Mouse (Mus musculus) olfactory bulb, adult 2 months (tissue): Measurements from ENCODE around the gene Gm49380. TPM values are rescaled to one million over a fixed set of nuclear protein-coding genes. Genes with fewer than 3 reads are reported as not detected.

Experiments used
- H3K27ac ChIP-seq: fragments of 200-500 bp; 2 replicates; pipeline ENCODE4 v1.5.1; 2012; ENCODE audit warnings: low read depth, low read length; ENCODE audit not compliant: insufficient read depth
- H3K4me1 ChIP-seq: fragments of 200-500 bp; 2 replicates; pipeline ENCODE4 v1.6.1; 2012; ENCODE audit warnings: low read length; ENCODE audit not compliant: control insufficient read depth, insufficient read depth
- H3K4me3 ChIP-seq: fragments of 200-500 bp; 2 replicates; pipeline ENCODE4 v1.5.1; 2012; ENCODE audit warnings: mild to moderate bottlenecking, low read depth, low read length, moderate library complexity; ENCODE audit not compliant: insufficient read depth
- CTCF ChIP-seq: fragments of 200-500 bp; IDR thresholded peaks from 2 replicates; pipeline ENCODE4 v1.5.1; 2012; ENCODE audit warnings: low read depth, mild to moderate bottlenecking, low read length, moderate library complexity; ENCODE audit not compliant: insufficient read depth
- POLR2A ChIP-seq: fragments of 200-500 bp; IDR thresholded peaks from 2 replicates; pipeline ENCODE4 v1.6.1; 2012; ENCODE audit warnings: mild to moderate bottlenecking, low read depth, low read length, moderate library complexity; ENCODE audit not compliant: insufficient read depth
- WGBS: fragments of 180-500 bp; shearing (Covaris S2); methylation state at CpG from one replicate; pipeline ENCODE4 v1.1.7; 2018; 5-methylcytosine and 5-hydroxymethylcytosine counted together
- polyA plus RNA-seq: library from polyadenylated mRNA; stranded (reverse); fragments of >200 nt; gene quantifications from 2 replicates; pipeline ENCODE4 v1.2.4, GENCODE M21; 2012; ENCODE audit warnings: low replicate concordance; ENCODE audit not compliant: missing spikeins, insufficient read depth, insufficient read length

Gene Gm49380
- polyA plus RNA-seq, 1 experiment: not detected

DNA sequence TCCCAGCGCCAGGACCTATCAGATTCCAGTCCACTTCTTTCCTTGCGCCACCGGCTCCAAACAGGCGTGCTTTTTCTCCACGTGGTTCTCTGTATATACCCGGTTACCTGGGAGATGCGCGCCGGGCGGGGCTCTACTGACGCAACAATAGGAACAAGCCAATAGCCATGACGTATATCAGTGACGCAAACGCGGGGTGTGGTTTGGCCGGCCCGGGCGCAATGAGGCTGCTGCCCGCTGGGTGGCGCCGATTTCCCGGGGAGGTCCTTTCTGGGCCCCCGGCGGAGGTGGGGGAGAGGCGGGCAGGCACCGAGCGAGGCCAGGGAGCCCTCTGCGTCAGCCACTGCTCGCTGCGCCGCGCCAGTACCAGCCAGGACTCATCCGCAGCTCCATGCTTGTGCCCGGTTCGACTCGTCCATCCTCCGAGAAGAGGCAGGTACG, 46.5 kb downstream of the Gm49380 start, which contains the start of gene Usp2:
Gene Usp2 (plus strand): TSS at position 237 of the 441 bp plus-strand sequence.
- under 1% methylated on average over 38 of the region's 38 CpGs for WGBS
- Histone ChIP-seq H3K27ac (peak within 1 kb of the TSS; percentile 79), H3K4me1 (peaks cover 13% of the 10 kb centered on the region), H3K4me3 (peak within 1 kb of the TSS; percentile 65)
- TF ChIP-seq POLR2A: peak; percentile 39; the same call in 1 of the 2 replicates
- TF ChIP-seq CTCF: peak; percentile 81

- TF ChIP-seq POLR2A (no peak), CTCF (no peak)
Observed at GRCm38 (mm10) chr9:44065177-44065576, 48.1 kb downstream of the Gm49380 start.

DNA sequence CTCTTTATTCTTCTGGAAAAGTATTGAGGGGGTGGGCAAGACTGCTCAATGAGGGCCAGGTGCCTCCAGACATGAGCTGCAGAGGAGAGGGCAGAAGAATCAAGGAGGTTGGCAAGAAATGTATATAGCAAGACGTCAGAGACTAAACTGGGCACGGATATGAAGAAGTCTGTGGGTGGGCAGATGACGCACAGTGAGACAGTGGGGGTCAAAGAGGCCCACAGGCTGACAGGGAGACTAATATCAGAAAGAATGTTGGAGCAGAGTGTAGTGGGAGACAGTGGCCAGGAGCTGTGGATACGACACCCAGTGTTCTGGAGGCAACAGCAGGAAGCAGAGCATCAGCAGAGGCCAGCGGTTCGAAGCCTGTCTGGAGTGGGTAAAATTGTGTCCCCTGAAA, 54.7 kb downstream of the Gm49380 start:
- no peaks in the 10 kb centered on the region for H3K4me1 ChIP-seq
- H3K4me3 ChIP-seq: no peak overlapping the region
- no peak overlapping the region for H3K27ac ChIP-seq
- WGBS: 86% methylated on average over 6 of the region's 6 CpGs
- TF ChIP-seq CTCF: no peak
- TF ChIP-seq POLR2A: no peak

More at GRCm38 (mm10) chr9:44065177-44065576, 48.1 kb downstream of the Gm49380 start:
- Histone ChIP-seq H3K27ac (no peak overlapping the region), H3K4me1 (peaks cover 6% of the 10 kb centered on the region), H3K4me3 (no peak overlapping the region)
- 40% methylated on average over 1 of the region's 1 CpGs for WGBS

DNA sequence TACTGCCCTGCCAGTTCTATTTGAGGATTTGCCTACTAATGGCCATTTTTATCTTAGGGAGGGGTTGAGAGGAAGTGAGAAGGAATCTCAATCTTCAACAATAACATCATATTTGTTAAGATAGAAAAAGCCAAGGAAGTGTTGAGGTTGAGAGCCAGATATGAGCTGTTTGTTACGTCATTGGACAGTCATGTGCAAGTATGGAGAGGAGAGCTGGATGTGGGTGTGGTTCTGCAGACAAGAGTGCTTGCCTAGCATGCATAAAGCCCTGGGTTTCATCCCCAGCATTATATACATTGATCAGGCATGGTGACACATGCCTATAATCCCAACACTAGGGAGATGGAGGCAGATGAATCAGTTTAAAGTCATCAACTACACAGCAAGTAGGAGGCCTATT, 59.4 kb downstream of the Gm49380 start:
- 77% methylated on average over 1 of the region's 1 CpGs for WGBS
- TF ChIP-seq CTCF (no peak), POLR2A (no peak)
- H3K4me1 ChIP-seq: peaks cover 4% of the 10 kb centered on the region
- no peak overlapping the region for H3K4me3 ChIP-seq
- no peak overlapping the region for H3K27ac ChIP-seq

GRCm38 (mm10) chr9:44052855-44053254, 60.4 kb downstream of the Gm49380 start:
- 75% methylated on average over 3 of the region's 3 CpGs for WGBS
- Histone ChIP-seq H3K4me1 (peaks cover 14% of the 10 kb centered on the region), H3K4me3 (no peak overlapping the region), H3K27ac (no peak overlapping the region)
- TF ChIP-seq CTCF: no peak
- no peak for TF ChIP-seq POLR2A

DNA sequence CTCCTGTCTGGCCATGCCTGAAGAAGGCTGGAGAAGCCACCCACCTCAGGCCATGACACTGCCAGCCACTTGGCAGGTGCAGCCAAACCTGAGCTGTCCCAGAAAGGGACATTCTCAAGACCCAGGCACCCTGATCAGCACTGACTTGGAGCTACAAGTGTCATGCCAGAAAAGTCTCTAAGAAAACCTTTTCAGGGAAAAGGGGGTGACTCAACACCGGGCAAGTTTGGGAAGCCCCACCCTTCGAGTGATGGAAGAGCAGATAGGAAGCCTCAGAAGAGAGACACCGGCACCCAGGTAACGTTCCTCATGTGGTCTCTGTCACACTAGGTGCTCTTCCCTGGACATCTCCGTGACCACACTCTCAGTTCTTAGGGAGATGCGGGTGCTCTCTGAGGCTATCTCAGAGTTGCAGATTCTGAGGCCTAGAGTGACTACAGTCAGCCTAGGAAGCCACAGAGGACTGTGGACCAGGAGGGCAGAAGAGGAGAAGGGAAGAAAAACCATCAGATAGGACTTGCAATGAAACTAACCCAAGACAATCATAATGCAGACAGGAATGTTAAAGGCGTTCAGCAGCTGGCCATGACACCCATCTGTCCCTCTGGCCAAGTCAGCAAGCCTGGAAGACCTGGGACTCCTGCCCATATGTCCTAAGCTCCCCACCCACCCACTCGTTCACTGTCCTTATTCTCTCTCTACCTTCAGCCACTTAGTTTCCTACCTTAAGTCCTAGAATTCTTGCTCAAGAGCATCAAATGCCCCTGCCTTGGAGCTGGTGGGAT, 63.7 kb downstream of the Gm49380 start:
- no peak for TF ChIP-seq POLR2A
- TF ChIP-seq CTCF: no peak
- H3K27ac ChIP-seq: no peak overlapping the region
- WGBS: 87% methylated on average over 8 of the region's 8 CpGs
- H3K4me3 ChIP-seq: no peak overlapping the region
- peaks cover 22% of the 10 kb centered on the region for H3K4me1 ChIP-seq

DNA sequence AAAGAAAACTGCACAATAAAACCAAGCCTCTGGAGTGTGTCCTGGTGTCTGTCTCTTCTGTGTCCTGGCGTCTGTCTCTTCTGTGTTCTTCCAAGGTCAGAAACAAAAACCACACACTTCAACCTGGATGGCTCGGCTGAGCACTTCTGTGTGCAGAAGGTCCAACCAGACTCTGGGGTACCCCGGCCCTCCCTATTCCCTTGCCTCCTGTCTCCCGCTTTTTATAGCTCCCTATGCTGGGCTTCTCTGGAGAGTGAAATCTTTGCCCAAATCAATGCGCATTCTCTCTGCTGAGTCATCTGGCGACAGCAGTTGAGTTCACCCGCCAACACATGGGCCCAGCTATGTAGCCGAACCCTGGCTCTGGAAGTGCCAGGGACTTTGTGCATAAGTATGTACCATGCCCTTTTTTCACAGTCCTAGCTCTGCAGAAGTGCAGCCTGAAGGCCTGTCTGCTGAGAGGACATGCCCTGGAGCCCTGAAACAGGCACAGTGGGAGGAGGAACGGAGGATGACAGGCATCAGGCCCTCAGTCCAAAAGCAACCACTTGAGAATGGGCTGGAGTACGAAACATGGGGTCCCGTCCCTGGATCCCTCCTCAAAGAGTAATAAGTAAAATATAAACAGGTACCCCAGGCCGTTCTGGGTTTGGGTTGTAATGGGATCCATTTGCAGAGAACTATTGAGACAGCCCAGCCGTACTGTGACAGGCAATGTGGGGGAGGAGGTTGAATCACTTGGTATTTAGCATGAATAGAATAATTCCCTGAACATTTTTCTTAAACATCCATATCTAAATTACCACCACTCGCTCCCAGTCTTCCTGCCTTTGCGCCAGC, 64.5 kb downstream of the Gm49380 start:
- WGBS: 61% methylated on average over 15 of the region's 15 CpGs
- Histone ChIP-seq H3K4me3 (no peak overlapping the region), H3K4me1 (peaks cover 25% of the 10 kb centered on the region), H3K27ac (0 out of 2 replicates have a peak overlapping the region, but pooled peaks have one; percentile 4)
- TF ChIP-seq CTCF (no peak), POLR2A (no peak)

GRCm38 (mm10) chr9:44047571-44048490, 65.5 kb downstream of the Gm49380 start:
- TF ChIP-seq CTCF (no peak), POLR2A (no peak)
- 82% methylated on average over 14 of the region's 14 CpGs for WGBS
- no peak overlapping the region for H3K4me3 ChIP-seq
- H3K4me1 ChIP-seq: peaks cover 34% of the 10 kb centered on the region
- peak overlapping the region; percentile 4; the same call in 1 of the 2 replicates for H3K27ac ChIP-seq
